Mouse (Mus musculus) heart, postnatal 0 days (tissue): ENCODE results near the gene Gm525. TPM values are rescaled to one million over a fixed set of nuclear protein-coding genes. Genes with fewer than 3 reads are reported as not detected.

Experiments
- ATAC-seq: fragments of 200-750 bp; cut with Nextera tagmentation; 2 replicates; pipeline ENCODE4 v1.8.0; 2017; ENCODE audit warnings: low read depth, moderate number of reproducible peaks, moderate library complexity; ENCODE audit not compliant: insufficient read depth
- DNase-seq: peaks from one replicate; pipeline ENCODE4 v3.0.0-alpha.2; 2016; ENCODE audit warnings: low spot score
- H3K27ac ChIP-seq: fragments of 300-500 bp; sonication (generic); 2 replicates; pipeline ENCODE4 v1.5.1; 2014; ENCODE audit warnings: low read depth, mild to moderate bottlenecking
- H3K27me3 ChIP-seq: fragments of 300-500 bp; sonication (generic); 2 replicates; pipeline ENCODE4 v1.6.1; 2014; ENCODE audit warnings: low read length, mixed read lengths; ENCODE audit not compliant: control insufficient read depth, insufficient read depth
- H3K36me3 ChIP-seq: fragments of 300-500 bp; sonication (generic); replicated peaks from 2 replicates; pipeline ENCODE4 v1.6.1; 2014; ENCODE audit warnings: low read length, mixed read lengths; ENCODE audit not compliant: control insufficient read depth, insufficient read depth
- H3K4me1 ChIP-seq: fragments of 300-500 bp; sonication (generic); 2 replicates; pipeline ENCODE4 v1.6.1; 2014; ENCODE audit warnings: antibody characterized with exemption; ENCODE audit not compliant: control insufficient read depth, insufficient read depth
- H3K4me2 ChIP-seq: fragments of 300-500 bp; sonication (generic); 2 replicates; pipeline ENCODE4 v1.6.1; 2014; ENCODE audit warnings: low read depth, mild to moderate bottlenecking, low read length, moderate library complexity
- H3K4me3 ChIP-seq: fragments of 300-500 bp; sonication (generic); 2 replicates; pipeline ENCODE4 v1.5.1; 2014; ENCODE audit warnings: low read depth, low read length
- H3K9ac ChIP-seq: fragments of 300-500 bp; sonication (generic); replicated peaks from 2 replicates; pipeline ENCODE4 v1.6.1; 2014; ENCODE audit warnings: low read depth, low read length, mixed read lengths
- H3K9me3 ChIP-seq: fragments of 300-500 bp; sonication (generic); replicated peaks from 2 replicates; pipeline ENCODE4 v1.6.1; 2016; ENCODE audit warnings: low read length; ENCODE audit not compliant: control insufficient read depth
- CTCF ChIP-seq: IDR thresholded peaks from 2 replicates; pipeline ENCODE4 v1.5.1; 2016; ENCODE audit warnings: antibody characterized with exemption, control low read depth, low read depth
- EP300 ChIP-seq: IDR thresholded peaks from 2 replicates; pipeline ENCODE4 v1.6.1; 2016; ENCODE audit warnings: antibody characterized with exemption, low read depth
- WGBS: fragments of 180-500 bp; shearing (Covaris S2); extraction: QIAGEN DNeasy Blood & Tissue Kit; methylation state at CpG from one replicate; pipeline ENCODE4 v1.1.7; 2014; 5-methylcytosine and 5-hydroxymethylcytosine counted together
- polyA plus RNA-seq: library from polyadenylated mRNA; unstranded; fragments of >200 nt; fragmentation: Nextera tagmentation; extraction: Ambion mirVana; gene quantifications from 2 replicates; pipeline ENCODE4 v1.2.1, GENCODE M21; 2015
- total RNA-seq: library from RNA; depleted of rRNA; stranded (reverse); fragments of >200 nt; gene quantifications from 2 replicates; pipeline ENCODE4 v1.2.3, GENCODE M21; 2014; ENCODE audit warnings: low replicate concordance; rRNA removed

The Gm525 gene
- total and polyA plus RNA-seq, 2 experiments from 2014 or later: not detected

GRCm38 (mm10) chr11:89134211-89134610 lies 60.6 kb downstream of the Gm525 start:
- Histone ChIP-seq H3K36me3 (no peaks in the 10 kb centered on the region), H3K27me3 (no peaks in the 10 kb centered on the region), H3K9me3 (no peaks in the 10 kb centered on the region), H3K4me2 (no peak overlapping the region), H3K27ac (no peak overlapping the region), H3K4me3 (no peak overlapping the region), H3K9ac (no peak overlapping the region), H3K4me1 (no peaks in the 10 kb centered on the region)
- DNase-seq: no peak
- ATAC-seq: no peak
- TF ChIP-seq EP300 (no peak), CTCF (no peak)
- WGBS: 50% methylated on average over 2 of the region's 2 CpGs

GRCm38 (mm10) chr11:89137915-89138314 lies 64.3 kb downstream of the Gm525 start:
- H3K4me2 ChIP-seq: no peak overlapping the region
- H3K4me1 ChIP-seq: no peaks in the 10 kb centered on the region
- no peaks in the 10 kb centered on the region for H3K36me3 ChIP-seq
- H3K9ac ChIP-seq: no peak overlapping the region
- no peaks in the 10 kb centered on the region for H3K9me3 ChIP-seq
- DNase-seq (no peak), ATAC-seq (no peak)
- WGBS: 84% methylated on average over 2 of the region's 2 CpGs
- no peak overlapping the region for H3K27ac ChIP-seq
- no peaks in the 10 kb centered on the region for H3K27me3 ChIP-seq
- TF ChIP-seq CTCF (no peak), EP300 (no peak)
- no peak overlapping the region for H3K4me3 ChIP-seq

Other genes with a start within 250 kb of the Gm525 start
- 125 and 144 TPM in 2 replicates for gene Akap1, start 209.3 kb upstream of the Gm525 start, total RNA-seq
- 51.4 and 54.0 TPM in 2 replicates for gene Akap1, start 209.3 kb upstream of the Gm525 start, polyA plus RNA-seq
- gene Scpep1, start 118.4 kb upstream of the Gm525 start, total RNA-seq: 36.0 and 44.6 TPM in 2 replicates
- gene Scpep1, start 118.4 kb upstream of the Gm525 start, polyA plus RNA-seq: 36.9 and 41.4 TPM in 2 replicates
- not detected in 2 replicates for gene Elobl, start 106.9 kb upstream of the Gm525 start, total RNA-seq
- gene Elobl, start 106.9 kb upstream of the Gm525 start, polyA plus RNA-seq: not detected in 2 replicates
- gene Coil, start 103.6 kb upstream of the Gm525 start, total RNA-seq: 5.3 and 8.5 TPM in 2 replicates
- 4.6 and 5.3 TPM in 2 replicates for gene Coil, start 103.6 kb upstream of the Gm525 start, polyA plus RNA-seq
- gene Trim25, start 74.5 kb upstream of the Gm525 start, total RNA-seq: 7.8 and 10.5 TPM in 2 replicates
- gene Trim25, start 74.5 kb upstream of the Gm525 start, polyA plus RNA-seq: 14.5 and 16.1 TPM in 2 replicates
- 12.6 and 15.7 TPM in 2 replicates for gene Dgke, start 7.0 kb upstream of the Gm525 start, total RNA-seq
- gene Dgke, start 7.0 kb upstream of the Gm525 start, polyA plus RNA-seq: 4.7 and 5.3 TPM in 2 replicates
- 0.85 TPM in 1 of 2 replicates, not detected in the other for gene Nog, start 228.5 kb downstream of the Gm525 start, total RNA-seq
- gene Nog, start 228.5 kb downstream of the Gm525 start, polyA plus RNA-seq: 0.14 TPM in 1 of 2 replicates, not detected in the other